9 mouse cellular contexts compared by ENCODE assay signal in the genomic region with DNA sequence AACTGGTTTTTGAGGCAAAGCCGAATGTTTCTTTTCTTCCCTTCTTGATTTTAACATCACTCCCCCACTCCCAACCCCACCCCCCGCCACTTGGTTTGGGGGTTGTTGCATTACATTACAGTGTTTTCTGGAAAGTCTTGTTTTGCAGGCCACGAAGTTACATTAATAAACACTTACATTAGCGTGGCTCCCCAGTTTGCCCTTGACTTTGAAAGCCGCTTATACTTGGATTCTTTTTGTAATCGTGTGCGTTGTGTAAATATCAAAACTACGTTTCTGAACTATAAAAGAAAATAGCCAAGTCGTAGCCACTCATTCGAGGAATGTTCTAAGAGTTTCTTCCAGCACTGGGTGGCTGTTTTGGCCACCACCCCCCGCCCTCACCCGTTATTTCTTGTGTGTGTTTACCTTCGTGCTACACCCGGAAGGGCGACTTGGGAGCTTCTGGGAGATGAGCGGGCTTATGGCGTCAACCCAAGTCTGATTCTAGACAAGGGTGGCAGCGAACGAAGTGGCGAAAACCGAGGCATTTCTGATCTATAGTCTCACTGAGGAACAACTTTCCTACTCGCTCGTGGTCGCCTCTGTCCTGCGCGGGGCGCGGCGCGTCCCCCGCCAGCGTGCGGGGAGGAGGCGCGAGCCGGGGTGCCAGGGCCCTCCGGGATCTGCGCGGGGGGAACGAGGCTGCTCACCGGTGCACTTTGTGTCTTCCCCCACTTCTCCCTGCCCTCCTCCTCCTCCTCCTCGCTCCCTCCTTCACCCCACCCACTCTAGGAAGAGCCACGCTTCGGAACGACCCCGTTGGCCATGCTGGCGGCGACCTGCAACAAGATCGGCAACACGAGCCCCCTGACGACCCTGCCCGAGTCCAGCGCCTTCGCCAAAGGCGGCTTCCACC. TPM values are rescaled to one million over a fixed set of nuclear protein-coding genes. Genes with fewer than 3 reads are reported as not detected.
DNase-seq lines count a peak whose midpoint lies in the region; ATAC-seq and TF ChIP-seq lines count a peak whose summit lies in the region.
"Had no signal": no experiment of that assay in that cellular context is flagged by ENCODE, and none has a peak within 500 bp of the region (broad histone marks: within the 10 kb centered on the region; RNA-seq: fewer than 3 reads in every experiment).

No protein-coding gene starts in this region.

- peak overlapping the region; percentile 86 for H3K27ac ChIP-seq in forebrain, embryonic 12.5 days
- no peak overlapping the region for H3K27ac ChIP-seq in kidney, postnatal 0 days
- H3K27ac ChIP-seq in midbrain, embryonic 15.5 days = peak overlapping the region; percentile 68

- DNase-seq in cerebellum, adult 9-11 months = peak; percentile 11
- no peak for DNase-seq in cerebellum, postnatal 4 days (ENCODE audit: low spot score in 2 of 2)
- peak; percentile 35 for DNase-seq in CD4-positive helper T cell, adult 2 months (ENCODE audit: low read depth, low spot score)
- peak; percentile 26 for DNase-seq in kidney, postnatal 0 days (ENCODE audit: low spot score)
- no peak for DNase-seq in left cerebral cortex, postnatal 14 days (ENCODE audit: low spot score in 2 of 2)
- DNase-seq in right cerebral cortex, postnatal 25 days = no peak

- no peak for ATAC-seq in forebrain, embryonic 12.5 days (ENCODE audit: low FRiP score)
- no peak for ATAC-seq in kidney, postnatal 0 days (replicated peaks; ENCODE audit: low FRiP score, low read depth)
- ATAC-seq in midbrain, embryonic 15.5 days (replicated peaks) = no peak

- peak overlapping the region; percentile 60 for H3K4me2 ChIP-seq in forebrain, embryonic 12.5 days
- peak overlapping the region; percentile 61 for H3K4me2 ChIP-seq in kidney, postnatal 0 days (ENCODE audit: low read length)
- H3K4me2 ChIP-seq in midbrain, embryonic 15.5 days = peak overlapping the region; percentile 55

- under 1% methylated on average over 55 of the region's 55 CpGs for WGBS in forebrain, embryonic 12.5 days
- 2% methylated on average over 52 of the region's 55 CpGs for WGBS in kidney, postnatal 0 days
- WGBS in midbrain, embryonic 15.5 days = under 1% methylated on average over 54 of the region's 55 CpGs

- H3K27me3 ChIP-seq in forebrain, embryonic 12.5 days = peaks cover 78% of the 10 kb centered on the region
- peaks cover 73% of the 10 kb centered on the region for H3K27me3 ChIP-seq in kidney, postnatal 0 days (ENCODE audit: insufficient read depth, low read length)
- H3K27me3 ChIP-seq in midbrain, embryonic 15.5 days (replicated peaks) = peaks cover 48% of the 10 kb centered on the region

- H3K4me1 ChIP-seq in forebrain, embryonic 12.5 days = peaks cover 69% of the 10 kb centered on the region
- H3K4me1 ChIP-seq in kidney, postnatal 0 days (replicated peaks; ENCODE audit: insufficient read depth, low read length) = peaks cover 25% of the 10 kb centered on the region
- H3K4me1 ChIP-seq in midbrain, embryonic 15.5 days = peaks cover 46% of the 10 kb centered on the region

- intact Hi-C loops in left cerebral cortex, postnatal 14 days (cut with DNase I) = loop anchor here (5.0 to 10.0 kb wide), 3 partner anchors 548 to 1740 kb away; a partner anchor contains a TSS

- H3K4me3 ChIP-seq in forebrain, embryonic 12.5 days (replicated peaks) = peak overlapping the region; percentile 57
- H3K4me3 ChIP-seq in kidney, postnatal 0 days (replicated peaks; ENCODE audit: low read depth, low read length) = peak overlapping the region; percentile 35
- H3K4me3 ChIP-seq in midbrain, embryonic 15.5 days = peak overlapping the region; percentile 39

- H3K36me3 ChIP-seq in forebrain, embryonic 12.5 days (replicated peaks) = no peaks in the 10 kb centered on the region
- no peaks in the 10 kb centered on the region for H3K36me3 ChIP-seq in kidney, postnatal 0 days (ENCODE audit: insufficient read depth, low read length)
- H3K36me3 ChIP-seq in midbrain, embryonic 15.5 days (replicated peaks) = no peaks in the 10 kb centered on the region

- no peaks in the 10 kb centered on the region for H3K9me3 ChIP-seq in forebrain, embryonic 12.5 days
- no peaks in the 10 kb centered on the region for H3K9me3 ChIP-seq in kidney, postnatal 0 days (replicated peaks; ENCODE audit: low read length)
- no peaks in the 10 kb centered on the region for H3K9me3 ChIP-seq in midbrain, embryonic 15.5 days

- TF ChIP-seq CTCF in kidney, postnatal 0 days (IDR thresholded peaks at IDR 0.05; ENCODE audit: low read depth) = no peak

- peak overlapping the region; percentile 69 for H3K9ac ChIP-seq in forebrain, embryonic 12.5 days
- no peak overlapping the region for H3K9ac ChIP-seq in kidney, postnatal 0 days (ENCODE audit: low read depth, low read length)
- no peak overlapping the region for H3K9ac ChIP-seq in midbrain, embryonic 15.5 days

RNA-seq across cellular contexts. Expression of a gene that starts 0.9 kb away (rescaled TPM):
- polyA plus RNA-seq in forebrain, embryonic 12.5 days (2016; fragmentation: Nextera tagmentation; extraction: Ambion mirVana) = 12.9 and 16.1 TPM in 2 replicates
- not detected in 2 replicates for polyA plus RNA-seq in kidney, postnatal 0 days (2015; fragmentation: Nextera tagmentation; extraction: Ambion mirVana)
- polyA plus RNA-seq in midbrain, embryonic 15.5 days (2015; fragmentation: Nextera tagmentation; extraction: Ambion mirVana) = 3.5 and 5.3 TPM in 2 replicates
- total RNA-seq in left cerebral cortex, postnatal 14 days (2021) = 1 to 10 TPM; 3.4 to 3.8 TPM
- total RNA-seq: gastrocnemius, postnatal 36 days had no signal

RNA-seq across cellular contexts. Expression of a gene that starts 39.8 kb away (rescaled TPM):
- 10.9 and 12.7 TPM in 2 replicates for polyA plus RNA-seq in forebrain, embryonic 12.5 days (2016; fragmentation: Nextera tagmentation; extraction: Ambion mirVana)
- 15.9 TPM in 2 replicates for polyA plus RNA-seq in kidney, postnatal 0 days (2015; fragmentation: Nextera tagmentation; extraction: Ambion mirVana)
- 6.9 and 7.7 TPM in 2 replicates for polyA plus RNA-seq in midbrain, embryonic 15.5 days (2015; fragmentation: Nextera tagmentation; extraction: Ambion mirVana)
- total RNA-seq in left cerebral cortex, postnatal 14 days (2021) = 10 to 100 TPM; 13.6 to 14.4 TPM

RNA-seq across cellular contexts. Expression of a gene that starts 39.9 kb away (rescaled TPM):
- 24.0 and 26.1 TPM in 2 replicates for polyA plus RNA-seq in forebrain, embryonic 12.5 days (2016; fragmentation: Nextera tagmentation; extraction: Ambion mirVana)
- 28.5 and 33.8 TPM in 2 replicates for polyA plus RNA-seq in kidney, postnatal 0 days (2015; fragmentation: Nextera tagmentation; extraction: Ambion mirVana)
- polyA plus RNA-seq in midbrain, embryonic 15.5 days (2015; fragmentation: Nextera tagmentation; extraction: Ambion mirVana) = 26.2 and 27.4 TPM in 2 replicates
- total RNA-seq in left cerebral cortex, postnatal 14 days (2021) = 10 to 100 TPM; 23.0 to 23.6 TPM

RNA-seq across cellular contexts. Expression of a gene that starts 53.9 kb away (rescaled TPM):
- 104 and 106 TPM in 2 replicates for polyA plus RNA-seq in forebrain, embryonic 12.5 days (2016; fragmentation: Nextera tagmentation; extraction: Ambion mirVana)
- 69.5 and 73.4 TPM in 2 replicates for polyA plus RNA-seq in kidney, postnatal 0 days (2015; fragmentation: Nextera tagmentation; extraction: Ambion mirVana)
- polyA plus RNA-seq in midbrain, embryonic 15.5 days (2015; fragmentation: Nextera tagmentation; extraction: Ambion mirVana) = 84.1 and 91.3 TPM in 2 replicates
- total RNA-seq in left cerebral cortex, postnatal 14 days (2021) = 100 to 1,000 TPM; 113 to 120 TPM

Comparison
In these comparisons a context has a peak if more than half of its experiments do, and no peak if none do; other contexts are left out.
1. DNase-seq: peak in cerebellum, adult 9-11 months (single experiment), CD4-positive helper T cell, adult 2 months (single experiment) and kidney, postnatal 0 days (single experiment); none in cerebellum, postnatal 4 days (0 of 2), left cerebral cortex, postnatal 14 days (0 of 2) and right cerebral cortex, postnatal 25 days (single experiment).
2. Peak in every context shown above with its lines, with median percentiles within 50 percentile points of each other: H3K4me2 ChIP-seq and H3K4me3 ChIP-seq.